Mouse (Mus musculus) kidney, embryonic 15.5 days (tissue): Measurements from ENCODE around the gene Abhd12b. TPM values are rescaled to one million over a fixed set of nuclear protein-coding genes. Genes with fewer than 3 reads are reported as not detected.

Experiments used
- ATAC-seq: fragments of 200-750 bp; cut with Nextera tagmentation; replicated peaks from 2 replicates; pipeline ENCODE4 v1.8.0; 2017; ENCODE audit warnings: moderate TSS enrichment; ENCODE audit not compliant: low FRiP score
- H3K27ac ChIP-seq: fragments of 300-500 bp; sonication (generic); 2 replicates; pipeline ENCODE4 v1.5.1; 2015; ENCODE audit warnings: mild to moderate bottlenecking, inconsistent platforms
- H3K27me3 ChIP-seq: fragments of 300-500 bp; sonication (generic); 2 replicates; pipeline ENCODE4 v1.6.1; 2015; ENCODE audit warnings: inconsistent platforms
- H3K36me3 ChIP-seq: fragments of 300-500 bp; sonication (generic); 2 replicates; pipeline ENCODE4 v1.6.1; 2015; ENCODE audit warnings: inconsistent platforms
- H3K4me1 ChIP-seq: fragments of 300-500 bp; sonication (generic); 2 replicates; pipeline ENCODE4 v1.6.1; 2015; ENCODE audit warnings: inconsistent platforms
- H3K4me2 ChIP-seq: fragments of 300-500 bp; sonication (generic); 2 replicates; pipeline ENCODE4 v1.6.1; 2015; ENCODE audit warnings: moderate library complexity, mild to moderate bottlenecking, inconsistent platforms
- H3K4me3 ChIP-seq: fragments of 300-500 bp; sonication (generic); replicated peaks from 2 replicates; pipeline ENCODE4 v1.5.1; 2015; ENCODE audit warnings: mild to moderate bottlenecking, inconsistent platforms
- H3K9ac ChIP-seq: fragments of 300-500 bp; sonication (generic); 2 replicates; pipeline ENCODE4 v1.6.1; 2015; ENCODE audit warnings: mild to moderate bottlenecking, inconsistent platforms
- H3K9me3 ChIP-seq: fragments of 300-500 bp; sonication (generic); replicated peaks from 2 replicates; pipeline ENCODE4 v1.6.1; 2016; ENCODE audit warnings: inconsistent platforms
- WGBS: fragments of 180-500 bp; shearing (Covaris S2); methylation state at CpG from one replicate; pipeline ENCODE4 v1.1.7; 2015; ENCODE audit warnings: mixed read lengths; 5-methylcytosine and 5-hydroxymethylcytosine counted together
- polyA plus RNA-seq: library from polyadenylated mRNA; unstranded; fragments of >200 nt; fragmentation: Nextera tagmentation; extraction: Ambion mirVana; gene quantifications from 2 replicates; pipeline ENCODE4 v1.2.1, GENCODE M21; 2015

Abhd12b gene
- polyA plus RNA-seq, 1 experiment from 2014 or later = not detected

DNA sequence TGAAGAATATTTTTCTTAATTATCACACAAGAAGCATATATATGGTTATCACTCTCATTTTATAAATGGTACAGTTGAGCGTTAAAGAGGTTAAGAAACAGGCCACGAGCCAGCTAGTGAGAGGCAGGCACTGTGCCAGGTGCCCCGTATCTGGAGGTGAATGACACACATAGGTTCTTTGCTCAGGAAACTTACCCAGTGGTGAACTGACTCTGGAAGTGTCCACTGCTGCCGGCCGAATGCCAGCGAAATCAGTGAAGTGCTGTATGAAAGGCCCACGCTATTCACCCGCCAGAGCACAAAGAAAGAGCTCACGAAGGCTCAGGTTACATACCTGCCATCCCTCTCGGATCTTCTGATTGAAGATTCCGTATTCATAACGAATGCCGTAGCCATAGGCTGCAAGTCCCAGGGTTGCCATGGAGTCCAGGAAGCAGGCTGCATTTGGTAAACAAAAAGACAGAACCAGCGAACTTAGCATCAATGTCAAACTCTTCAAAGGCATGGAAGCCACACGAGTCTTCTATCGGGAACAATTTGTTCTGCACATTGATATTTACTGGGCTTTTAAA lies 62.4 kb downstream of the Abhd12b start:
- Histone ChIP-seq H3K4me3 (no peak overlapping the region), H3K27me3 (no peaks in the 10 kb centered on the region), H3K4me1 (peaks cover 18% of the 10 kb centered on the region), H3K36me3 (no peaks in the 10 kb centered on the region), H3K9ac (no peak overlapping the region), H3K27ac (no peak overlapping the region; the same call in 1 of the 2 replicates), H3K9me3 (no peaks in the 10 kb centered on the region), H3K4me2 (no peak overlapping the region)
- WGBS = 67% methylated on average over 16 of the region's 16 CpGs
- no peak for ATAC-seq

DNA sequence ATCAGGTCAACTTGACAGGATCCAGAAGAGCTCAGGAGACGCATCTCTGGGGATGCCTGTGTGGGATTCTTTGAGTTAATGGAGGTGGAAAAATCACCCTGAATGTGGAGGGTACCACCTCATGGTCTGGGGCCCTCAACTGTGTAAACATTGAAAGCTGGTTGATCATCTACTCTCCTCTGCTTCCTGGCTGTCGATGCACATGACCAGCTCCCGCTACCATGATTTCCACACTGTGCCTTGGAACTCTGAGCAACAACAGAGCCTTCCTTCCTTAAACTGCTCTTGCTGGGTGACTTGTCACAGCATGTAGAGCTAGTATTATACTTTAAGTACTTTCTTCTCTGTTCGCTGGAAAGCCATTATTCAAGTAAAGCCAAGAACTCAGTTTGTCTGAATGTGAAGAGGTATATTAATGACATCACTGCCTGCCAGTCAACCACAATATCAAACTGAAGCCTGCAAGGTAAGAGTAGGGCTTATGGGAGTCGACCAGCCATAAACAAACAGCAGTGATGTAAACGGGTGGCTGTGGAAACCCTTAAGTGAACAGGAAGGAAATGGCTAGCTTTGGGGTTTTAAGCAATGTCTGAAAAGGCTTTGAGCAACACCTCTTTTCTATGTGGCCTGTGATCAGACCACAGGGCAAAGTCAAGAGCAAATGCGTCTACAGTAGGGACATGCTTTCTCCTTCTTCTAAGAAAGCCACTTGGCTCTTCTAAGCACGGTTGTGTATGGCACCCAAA lies 65.0 kb downstream of the Abhd12b start:
- Histone ChIP-seq H3K27me3 (no peaks in the 10 kb centered on the region), H3K36me3 (no peaks in the 10 kb centered on the region), H3K27ac (peak overlapping the region; percentile 52), H3K4me1 (peaks cover 17% of the 10 kb centered on the region), H3K4me2 (no peak overlapping the region), H3K4me3 (no peak overlapping the region), H3K9me3 (no peaks in the 10 kb centered on the region), H3K9ac (no peak overlapping the region)
- WGBS = 73% methylated on average over 8 of the region's 8 CpGs
- peak; percentile 82 for ATAC-seq

DNA sequence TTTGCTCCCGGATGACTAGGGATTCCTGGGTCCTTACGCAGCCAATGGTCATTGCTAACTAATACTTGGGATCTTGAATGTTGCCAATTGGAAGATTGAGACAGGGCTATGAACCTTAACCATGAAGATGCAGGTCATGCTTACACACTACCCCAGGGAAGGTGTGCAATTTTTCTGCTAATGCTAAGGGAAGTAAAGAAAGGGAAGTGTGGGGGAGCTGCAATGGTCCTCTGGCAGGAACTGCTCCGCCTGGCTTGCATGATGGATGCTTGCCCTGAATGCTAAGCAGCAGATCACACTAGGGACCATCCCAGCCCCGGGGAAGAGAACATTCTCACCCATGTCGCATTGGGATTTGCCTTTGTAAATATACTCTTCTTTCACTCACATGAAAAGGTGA lies 67.5 kb downstream of the Abhd12b start:
- H3K27me3 ChIP-seq = no peaks in the 10 kb centered on the region
- H3K27ac ChIP-seq = no peak overlapping the region
- peaks cover 24% of the 10 kb centered on the region for H3K4me1 ChIP-seq
- no peak for ATAC-seq
- no peak overlapping the region for H3K4me3 ChIP-seq
- no peaks in the 10 kb centered on the region for H3K36me3 ChIP-seq
- H3K4me2 ChIP-seq = no peak overlapping the region
- 83% methylated on average over 5 of the region's 5 CpGs for WGBS
- no peak overlapping the region for H3K9ac ChIP-seq
- H3K9me3 ChIP-seq = no peaks in the 10 kb centered on the region

DNA sequence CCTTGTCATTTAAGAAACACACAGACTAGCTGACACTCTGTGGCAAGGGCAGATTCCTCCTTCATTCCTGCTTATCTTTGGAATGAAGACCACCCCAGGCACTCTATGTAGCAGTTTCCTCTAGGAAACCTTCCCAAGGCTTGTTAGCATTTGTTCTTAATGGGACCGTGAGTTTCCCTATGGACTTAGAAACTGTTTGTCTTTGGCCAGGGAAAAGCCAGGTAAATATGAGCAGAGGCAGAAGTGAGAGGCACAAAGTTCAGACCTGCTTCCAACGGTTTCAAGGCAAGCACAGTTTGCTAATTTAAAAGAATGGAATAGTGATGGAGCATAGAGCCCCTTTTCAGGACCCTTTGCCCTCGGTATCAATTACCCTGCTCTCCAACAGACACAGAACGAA lies 69.4 kb downstream of the Abhd12b start:
- 58% methylated on average over 4 of the region's 4 CpGs for WGBS
- Histone ChIP-seq H3K4me3 (no peak overlapping the region), H3K27ac (no peak overlapping the region), H3K36me3 (no peaks in the 10 kb centered on the region), H3K27me3 (no peaks in the 10 kb centered on the region), H3K9me3 (no peaks in the 10 kb centered on the region), H3K4me2 (no peak overlapping the region), H3K4me1 (peaks cover 41% of the 10 kb centered on the region), H3K9ac (no peak overlapping the region)
- no peak for ATAC-seq

DNA sequence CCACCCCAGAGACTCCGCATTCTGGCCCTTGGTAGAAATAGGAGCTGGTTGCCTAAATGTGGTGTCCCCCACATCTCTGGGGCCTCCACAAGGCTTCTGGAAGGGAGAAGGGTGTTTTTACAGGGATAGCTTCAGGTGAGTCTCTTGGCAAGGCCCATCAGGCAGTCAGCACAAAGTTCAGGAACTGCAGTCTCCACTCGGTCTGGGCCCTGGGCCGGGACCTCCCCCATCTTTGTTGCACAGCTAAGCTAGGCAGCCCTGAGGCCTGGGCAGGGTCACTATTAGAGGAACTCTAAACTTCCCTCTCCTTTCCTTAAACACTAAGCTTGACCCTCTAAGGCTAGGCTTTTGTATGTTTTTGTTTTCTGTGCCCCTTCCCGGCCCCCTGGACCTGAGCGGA lies 72.7 kb downstream of the Abhd12b start:
- Histone ChIP-seq H3K4me2 (peak overlapping the region; percentile 95), H3K27me3 (no peaks in the 10 kb centered on the region), H3K36me3 (no peaks in the 10 kb centered on the region), H3K4me1 (peaks cover 37% of the 10 kb centered on the region), H3K9me3 (no peaks in the 10 kb centered on the region), H3K9ac (peak overlapping the region; percentile 55), H3K27ac (peak overlapping the region; percentile 66), H3K4me3 (peak overlapping the region; percentile 60)
- ATAC-seq = peak; percentile 12; the same call in 1 of the 2 replicates
- WGBS = 32% methylated on average over 5 of the region's 5 CpGs

DNA sequence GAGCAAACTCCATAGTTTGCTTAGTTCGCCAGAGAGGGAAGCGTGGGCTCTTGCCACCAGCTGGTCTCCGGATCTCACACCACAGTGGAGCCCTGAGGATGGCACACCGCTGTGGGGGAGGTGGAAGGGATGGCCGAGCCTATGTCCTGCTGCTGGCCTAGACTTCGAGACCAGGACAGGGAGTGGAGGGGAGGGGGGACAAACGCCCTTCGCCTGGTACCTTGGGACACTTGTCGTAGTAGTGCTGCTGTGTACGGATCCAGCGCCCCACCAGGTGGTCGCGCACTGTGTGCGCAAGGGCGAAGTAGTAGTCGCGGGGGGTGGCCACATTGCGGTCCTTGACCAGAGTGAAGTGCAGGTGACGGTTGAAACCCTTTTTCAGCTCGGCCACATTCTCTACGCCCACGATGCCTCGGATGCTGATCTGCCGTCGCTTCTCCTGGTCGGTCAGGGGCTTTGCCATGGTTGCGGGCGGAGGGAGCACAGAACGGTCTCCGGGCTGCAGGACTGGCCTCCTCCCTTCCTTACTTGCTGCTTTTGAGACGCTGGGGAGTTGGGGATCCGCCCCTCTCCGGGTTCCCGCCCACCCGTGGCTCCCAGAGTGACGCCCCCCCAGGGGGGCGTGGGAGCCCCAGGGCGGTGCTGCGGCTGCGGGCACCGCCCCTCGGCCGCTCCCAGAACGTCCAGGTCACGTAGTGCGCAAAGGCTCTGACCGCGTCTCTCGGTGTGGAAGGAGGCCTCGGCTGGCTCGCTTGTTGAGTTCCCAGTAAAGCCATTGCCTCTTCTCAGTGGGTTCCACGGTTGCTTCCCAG lies 73.4 kb downstream of the Abhd12b start:
- Histone ChIP-seq H3K4me3 (peak overlapping the region; percentile 60), H3K36me3 (no peaks in the 10 kb centered on the region), H3K9me3 (no peaks in the 10 kb centered on the region), H3K4me1 (peaks cover 43% of the 10 kb centered on the region), H3K4me2 (peak overlapping the region; percentile 95), H3K27ac (peak overlapping the region; percentile 66), H3K9ac (peak overlapping the region; percentile 55), H3K27me3 (no peaks in the 10 kb centered on the region)
- peak; percentile 93 for ATAC-seq
- WGBS = under 1% methylated on average over 49 of the region's 52 CpGs

DNA sequence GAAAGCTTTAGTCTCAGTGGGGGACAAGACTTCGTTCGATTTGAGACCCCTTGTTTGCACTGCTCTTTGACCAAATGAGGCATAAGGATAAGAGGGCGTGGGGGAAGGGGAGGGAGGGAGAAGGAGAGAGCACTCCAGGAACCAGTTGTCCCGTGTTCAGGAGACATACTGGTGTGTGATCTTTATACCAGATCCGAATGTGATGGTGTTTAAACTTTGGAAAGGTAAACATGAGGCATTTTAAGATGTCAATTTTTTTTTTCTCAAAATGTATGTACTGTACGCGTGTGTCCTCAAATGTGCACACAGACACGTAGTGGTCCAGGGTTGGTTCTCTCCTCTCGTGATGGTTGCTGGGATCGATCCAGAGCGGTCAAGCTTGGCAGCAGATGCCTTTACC lies 74.2 kb downstream of the Abhd12b start:
- H3K4me2 ChIP-seq = peak overlapping the region; percentile 95
- ATAC-seq = no peak
- peak overlapping the region; percentile 60 for H3K4me3 ChIP-seq
- WGBS = 71% methylated on average over 11 of the region's 11 CpGs
- H3K9me3 ChIP-seq = no peaks in the 10 kb centered on the region
- H3K4me1 ChIP-seq = peaks cover 39% of the 10 kb centered on the region
- no peaks in the 10 kb centered on the region for H3K27me3 ChIP-seq
- no peaks in the 10 kb centered on the region for H3K36me3 ChIP-seq
- H3K9ac ChIP-seq = 0 out of 2 replicates have a peak overlapping the region, but pooled peaks have one; percentile 55
- peak overlapping the region; percentile 66; the same call in 1 of the 2 replicates for H3K27ac ChIP-seq

DNA sequence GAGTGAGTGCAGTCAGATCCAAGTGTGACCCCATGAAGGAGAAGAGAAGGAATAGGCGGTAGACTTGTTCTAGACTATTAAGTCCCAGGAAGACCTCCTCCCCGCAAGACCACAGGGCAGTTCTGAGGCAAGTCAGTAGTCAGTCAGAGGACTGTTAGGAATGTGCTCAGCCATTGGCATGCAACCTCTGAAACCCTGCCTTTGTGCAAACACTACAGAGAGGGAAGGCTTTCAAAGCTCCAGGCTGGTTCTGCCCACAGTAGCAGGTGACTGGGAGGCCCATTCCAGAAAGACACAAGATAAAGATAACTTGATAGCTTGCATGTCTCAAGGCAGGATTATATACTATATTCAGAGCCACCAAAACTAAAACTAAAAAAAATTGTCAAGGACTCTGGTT lies 77.4 kb downstream of the Abhd12b start, which contains the start of gene Pygl:
Pygl (minus strand) TSS at position 195 of the 400 bp plus-strand sequence.
- 67% methylated on average over 2 of the region's 2 CpGs for WGBS
- H3K4me1 ChIP-seq = peaks cover 29% of the 10 kb centered on the region
- ATAC-seq = no peak
- no peaks in the 10 kb centered on the region for H3K9me3 ChIP-seq
- H3K4me2 ChIP-seq = no peak within 1 kb of the TSS
- no peak within 1 kb of the TSS for H3K27ac ChIP-seq
- no peak within 1 kb of the TSS for H3K4me3 ChIP-seq
- no peak within 1 kb of the TSS for H3K9ac ChIP-seq
- H3K27me3 ChIP-seq = no peaks in the 10 kb centered on the region
- no peaks in the 10 kb centered on the region for H3K36me3 ChIP-seq

DNA sequence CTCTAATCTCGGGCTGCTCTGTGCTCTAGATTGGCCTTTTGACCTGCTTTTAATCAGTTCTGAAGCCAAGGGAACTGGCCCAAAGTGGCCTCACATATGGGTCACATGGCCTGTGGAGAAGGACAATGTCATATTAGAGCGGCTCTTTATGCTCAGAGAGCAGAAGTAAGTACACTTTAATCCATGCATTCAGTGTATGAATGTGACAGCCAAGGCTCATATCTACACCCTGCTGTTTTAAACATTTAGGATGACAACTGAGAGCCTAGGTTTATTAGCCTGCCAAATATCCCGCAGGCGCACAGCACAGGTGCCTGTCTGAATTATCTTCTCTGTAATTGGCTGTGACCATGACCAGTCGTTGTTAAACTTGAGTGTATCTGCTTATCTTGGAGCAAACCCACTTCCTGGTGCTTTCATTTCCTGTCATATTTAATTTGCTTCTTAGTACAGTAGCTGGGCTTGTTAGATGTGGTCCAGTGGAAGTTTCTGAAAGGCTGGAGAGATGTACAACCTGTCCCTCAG lies 78.1 kb downstream of the Abhd12b start:
- H3K4me3 ChIP-seq = no peak overlapping the region
- H3K9ac ChIP-seq = no peak overlapping the region
- peaks cover 21% of the 10 kb centered on the region for H3K4me1 ChIP-seq
- H3K27me3 ChIP-seq = no peaks in the 10 kb centered on the region
- no peak overlapping the region for H3K4me2 ChIP-seq
- no peaks in the 10 kb centered on the region for H3K36me3 ChIP-seq
- H3K9me3 ChIP-seq = no peaks in the 10 kb centered on the region
- H3K27ac ChIP-seq = no peak overlapping the region
- 51% methylated on average over 5 of the region's 5 CpGs for WGBS
- no peak for ATAC-seq
